Mouse (Mus musculus): ENCODE data around the gene Nit1.

GRCm38 (mm10) chr1:171319748-171320147 lies 25.7 kb downstream of the Nit1 start:
- TF ChIP-seq CTCF (IDR thresholded peaks at IDR 0.05; ENCODE audit: low read depth, low read length) = no peak
- no peak for TF ChIP-seq POLR2A (IDR thresholded peaks at IDR 0.05; ENCODE audit: borderline replicate concordance, low read depth, low read length)
